Mouse (Mus musculus): ENCODE data around the gene Dgke. TPM values are rescaled to one million over a fixed set of nuclear protein-coding genes. Genes with fewer than 3 reads are reported as not detected.
"Not testable (repeated sequence)": the region's sequence is repeated elsewhere in the genome, so short reads cannot be mapped to it uniquely, and the experiment has no call there.

Gene Dgke
- polyA plus RNA-seq, 2 experiments, result 0.39 to 0.63 TPM

GRCm38 (mm10) chr11:89043046-89043445 is 23.6 kb downstream of the Dgke start:
- H3K9ac ChIP-seq (replicated peaks), result no peak overlapping the region
- ATAC-seq (ENCODE audit: insufficient read depth) (no peak), DNase-seq (ENCODE audit: low read depth in 3 of 3, low spot score in 3 of 3) (no peak)
- H3K4me3 ChIP-seq (ENCODE audit: insufficient read depth in 1 of 2, low read depth in 2 of 2, low read length in 2 of 2), result no peak overlapping the region
- no peak overlapping the region for H3K4me2 ChIP-seq (ENCODE audit: low read depth)
- 77% methylated on average over 7 of the region's 7 CpGs for whole genome bisulfite sequencing (ENCODE audit: insufficient replicate concordance)
- H3K27me3 ChIP-seq (ENCODE audit: control insufficient read depth, insufficient read depth, low read length), result no peaks in the 10 kb centered on the region
- no peaks in the 10 kb centered on the region; the same call in 1 of the 2 replicates for H3K36me3 ChIP-seq (replicated peaks; ENCODE audit: control insufficient read depth, insufficient read depth, low read depth)
- H3K27ac ChIP-seq, result no peak overlapping the region
- H3K4me1 ChIP-seq (replicated peaks; ENCODE audit: control insufficient read depth in 2 of 2, insufficient read depth in 2 of 2, low read length in 1 of 2), result no peaks in the 10 kb centered on the region
- TF ChIP-seq CTCF (IDR thresholded peaks at IDR 0.05; ENCODE audit: low read depth) (no peak), EP300 (IDR thresholded peaks at IDR 0.05; ENCODE audit: low read depth) (no peak)
- H3K9me3 ChIP-seq (ENCODE audit: control insufficient read depth, low read length), result no peaks in the 10 kb centered on the region

GRCm38 (mm10) chr11:89041073-89041472 is 25.6 kb downstream of the Dgke start:
- H3K27ac ChIP-seq; ATAC-seq (ENCODE audit: insufficient read depth); H3K36me3 ChIP-seq (replicated peaks; ENCODE audit: control insufficient read depth, insufficient read depth, low read depth); H3K9ac ChIP-seq (replicated peaks); H3K27me3 ChIP-seq (ENCODE audit: control insufficient read depth, insufficient read depth, low read length); H3K9me3 ChIP-seq (ENCODE audit: control insufficient read depth, low read length); H3K4me2 ChIP-seq (ENCODE audit: low read depth); H3K4me1 ChIP-seq (replicated peaks; ENCODE audit: control insufficient read depth in 2 of 2, insufficient read depth in 2 of 2, low read length in 1 of 2); H3K4me3 ChIP-seq (ENCODE audit: insufficient read depth in 1 of 2, low read depth in 2 of 2, low read length in 2 of 2); DNase-seq (ENCODE audit: low read depth in 3 of 3, low spot score in 3 of 3): not testable (repeated sequence)
- 82% methylated on average over 6 of the region's 7 CpGs for WGBS (ENCODE audit: insufficient replicate concordance)

GRCm38 (mm10) chr11:89039325-89039724 is 27.3 kb downstream of the Dgke start:
- H3K4me1 ChIP-seq (replicated peaks; ENCODE audit: control insufficient read depth in 2 of 2, insufficient read depth in 2 of 2, low read length in 1 of 2), result no peaks in the 10 kb centered on the region
- H3K36me3 ChIP-seq (replicated peaks; ENCODE audit: control insufficient read depth, insufficient read depth, low read depth), result no peaks in the 10 kb centered on the region
- no peak overlapping the region for H3K9ac ChIP-seq (replicated peaks)
- no peaks in the 10 kb centered on the region for H3K27me3 ChIP-seq (ENCODE audit: control insufficient read depth, insufficient read depth, low read length)
- H3K4me2 ChIP-seq (ENCODE audit: low read depth), result no peak overlapping the region
- ATAC-seq (ENCODE audit: insufficient read depth), result no peak
- no peak overlapping the region for H3K27ac ChIP-seq
- peak; percentile 96 for TF ChIP-seq CTCF (IDR thresholded peaks at IDR 0.05; ENCODE audit: low read depth)
- no peak for TF ChIP-seq EP300 (IDR thresholded peaks at IDR 0.05; ENCODE audit: low read depth)
- H3K4me3 ChIP-seq (ENCODE audit: insufficient read depth in 1 of 2, low read depth in 2 of 2, low read length in 2 of 2), result no peak overlapping the region
- H3K9me3 ChIP-seq (ENCODE audit: control insufficient read depth, low read length), result no peaks in the 10 kb centered on the region
- 27% methylated on average over 3 of the region's 3 CpGs for WGBS (ENCODE audit: insufficient replicate concordance)
- DNase-seq (ENCODE audit: low read depth in 3 of 3, low spot score in 3 of 3), result no peak

GRCm38 (mm10) chr11:89038496-89038895 is 28.2 kb downstream of the Dgke start:
- WGBS (ENCODE audit: insufficient replicate concordance), result 78% methylated on average over 6 of the region's 6 CpGs
- no peak overlapping the region for H3K27ac ChIP-seq
- no peak for DNase-seq (ENCODE audit: low read depth in 3 of 3, low spot score in 3 of 3)
- H3K9ac ChIP-seq (replicated peaks), result no peak overlapping the region
- ATAC-seq (ENCODE audit: insufficient read depth), result no peak
- no peak for TF ChIP-seq EP300 (IDR thresholded peaks at IDR 0.05; ENCODE audit: low read depth)
- no peak for TF ChIP-seq CTCF (IDR thresholded peaks at IDR 0.05; ENCODE audit: low read depth)
- no peak overlapping the region for H3K4me2 ChIP-seq (ENCODE audit: low read depth)
- H3K27me3 ChIP-seq (ENCODE audit: control insufficient read depth, insufficient read depth, low read length), result no peaks in the 10 kb centered on the region
- H3K9me3 ChIP-seq (ENCODE audit: control insufficient read depth, low read length), result no peaks in the 10 kb centered on the region
- H3K4me1 ChIP-seq (replicated peaks; ENCODE audit: control insufficient read depth in 2 of 2, insufficient read depth in 2 of 2, low read length in 1 of 2), result no peaks in the 10 kb centered on the region
- H3K36me3 ChIP-seq (replicated peaks; ENCODE audit: control insufficient read depth, insufficient read depth, low read depth), result no peaks in the 10 kb centered on the region
- no peak overlapping the region for H3K4me3 ChIP-seq (ENCODE audit: insufficient read depth in 1 of 2, low read depth in 2 of 2, low read length in 2 of 2)

- WGBS (ENCODE audit: insufficient replicate concordance), result 59% methylated on average over 3 of the region's 3 CpGs
Measured at GRCm38 (mm10) chr11:89035552-89035951, 31.1 kb downstream of the Dgke start.

GRCm38 (mm10) chr11:89034592-89034991 is 32.1 kb downstream of the Dgke start:
- Histone ChIP-seq H3K4me1 (replicated peaks; ENCODE audit: control insufficient read depth in 2 of 2, insufficient read depth in 2 of 2, low read length in 1 of 2) (no peaks in the 10 kb centered on the region), H3K27ac (no peak overlapping the region)
- TF ChIP-seq CTCF (IDR thresholded peaks at IDR 0.05; ENCODE audit: low read depth) (peak; percentile 39), EP300 (IDR thresholded peaks at IDR 0.05; ENCODE audit: low read depth) (no peak)

More at GRCm38 (mm10) chr11:89035552-89035951, 31.1 kb downstream of the Dgke start:
- H3K9me3 ChIP-seq (ENCODE audit: control insufficient read depth, low read length), result no peaks in the 10 kb centered on the region
- H3K9ac ChIP-seq (replicated peaks), result no peak overlapping the region
- TF ChIP-seq CTCF (IDR thresholded peaks at IDR 0.05; ENCODE audit: low read depth), result no peak
- H3K4me1 ChIP-seq (replicated peaks; ENCODE audit: control insufficient read depth in 2 of 2, insufficient read depth in 2 of 2, low read length in 1 of 2), result no peaks in the 10 kb centered on the region
- H3K27ac ChIP-seq, result no peak overlapping the region
- H3K36me3 ChIP-seq (replicated peaks; ENCODE audit: control insufficient read depth, insufficient read depth, low read depth), result no peaks in the 10 kb centered on the region
- ATAC-seq (ENCODE audit: insufficient read depth) (no peak), DNase-seq (ENCODE audit: low read depth in 3 of 3, low spot score in 3 of 3) (no peak)
- no peak overlapping the region for H3K4me2 ChIP-seq (ENCODE audit: low read depth)
- H3K27me3 ChIP-seq (ENCODE audit: control insufficient read depth, insufficient read depth, low read length), result no peaks in the 10 kb centered on the region
- no peak overlapping the region for H3K4me3 ChIP-seq (ENCODE audit: insufficient read depth in 1 of 2, low read depth in 2 of 2, low read length in 2 of 2)

More at GRCm38 (mm10) chr11:89034592-89034991, 32.1 kb downstream of the Dgke start:
- Histone ChIP-seq H3K4me3 (ENCODE audit: insufficient read depth in 1 of 2, low read depth in 2 of 2, low read length in 2 of 2) (no peak overlapping the region), H3K4me2 (ENCODE audit: low read depth) (no peak overlapping the region), H3K9ac (replicated peaks) (no peak overlapping the region), H3K27me3 (ENCODE audit: control insufficient read depth, insufficient read depth, low read length) (no peaks in the 10 kb centered on the region), H3K36me3 (replicated peaks; ENCODE audit: control insufficient read depth, insufficient read depth, low read depth) (no peaks in the 10 kb centered on the region), H3K9me3 (ENCODE audit: control insufficient read depth, low read length) (no peaks in the 10 kb centered on the region)
- ATAC-seq (ENCODE audit: insufficient read depth) (no peak), DNase-seq (ENCODE audit: low read depth in 3 of 3, low spot score in 3 of 3) (no peak)
